In the genomic region with DNA sequence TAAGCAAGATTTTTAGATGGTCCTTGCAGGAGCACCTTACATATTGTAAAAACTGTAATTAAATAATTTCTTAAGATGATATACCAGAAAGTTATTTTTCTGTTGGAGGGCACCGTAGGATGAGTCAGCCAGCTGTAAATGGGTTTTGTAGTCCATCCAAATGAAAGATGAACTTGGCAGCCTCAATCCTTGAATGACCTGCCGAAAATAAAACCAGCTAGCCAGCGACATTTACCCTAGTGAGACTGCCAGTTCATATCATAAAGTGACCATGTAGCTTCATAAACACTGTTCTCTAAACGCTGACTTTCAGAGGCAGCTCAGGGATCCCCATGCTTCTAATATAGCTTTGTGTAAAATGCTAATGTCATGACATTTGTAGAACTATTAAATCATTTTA, we compare ENCODE assay signal across 22 mouse cellular contexts.
DNase-seq lines count a peak whose midpoint lies in the region; ATAC-seq and TF ChIP-seq lines count a peak whose summit lies in the region.
"Had no signal": no experiment of that assay in that cellular context is flagged by ENCODE, and none has a peak within 500 bp of the region (broad histone marks: within the 10 kb centered on the region; RNA-seq: fewer than 3 reads in every experiment).

No protein-coding gene starts in this region.

- no peak for TF ChIP-seq EP300 in liver, postnatal 0 days (IDR thresholded peaks at IDR 0.05; ENCODE audit: low read depth)

- H3K79me2 ChIP-seq in liver, adult 2 months (ENCODE audit: control insufficient read depth, insufficient read depth, low read length), result no peaks in the 10 kb centered on the region

- no peaks in the 10 kb centered on the region for H3K9me3 ChIP-seq in heart, embryonic 12.5 days (replicated peaks)
- no peaks in the 10 kb centered on the region for H3K9me3 ChIP-seq in liver, postnatal 0 days (ENCODE audit: low read length)
- H3K9me3 ChIP-seq: embryonic facial prominence, embryonic 15.5 days; forebrain, embryonic 10.5 days; hindbrain, embryonic 10.5 days; intestine, embryonic 15.5 days had no signal

- H3K36me3 ChIP-seq in heart, embryonic 12.5 days, result no peaks in the 10 kb centered on the region
- H3K36me3 ChIP-seq in liver, adult 2 months (ENCODE audit: control insufficient read depth, insufficient read depth, low read length), result no peaks in the 10 kb centered on the region
- H3K36me3 ChIP-seq in liver, postnatal 0 days (replicated peaks; ENCODE audit: insufficient read depth, low read length), result no peaks in the 10 kb centered on the region
- H3K36me3 ChIP-seq: embryonic facial prominence, embryonic 15.5 days; forebrain, embryonic 10.5 days; hindbrain, embryonic 10.5 days; intestine, embryonic 15.5 days had no signal

- no peak for TF ChIP-seq POLR2A in liver, adult 2 months (IDR thresholded peaks at IDR 0.05; ENCODE audit: extremely low read depth, insufficient read depth, low read length)

- no peak overlapping the region for H3K4me3 ChIP-seq in heart, embryonic 12.5 days
- H3K4me3 ChIP-seq in liver, adult 2 months (ENCODE audit: insufficient read depth, low read depth, low read length), result no peak overlapping the region
- H3K4me3 ChIP-seq in liver, postnatal 0 days (ENCODE audit: low read depth, low read length), result no peak overlapping the region
- H3K4me3 ChIP-seq: embryonic facial prominence, embryonic 15.5 days; erythroblast, embryonic 14.5 days; forebrain, embryonic 10.5 days; hindbrain, embryonic 10.5 days; intestine, embryonic 15.5 days had no signal

- no peak for TF ChIP-seq CTCF in liver, adult 2 months (IDR thresholded peaks at IDR 0.05; ENCODE audit: low read depth, low read length)
- TF ChIP-seq CTCF in liver, postnatal 0 days (IDR thresholded peaks at IDR 0.05; ENCODE audit: low read depth), result no peak

- no peak overlapping the region for H3K27ac ChIP-seq in heart, embryonic 12.5 days (ENCODE audit: poor library complexity, severe bottlenecking)
- H3K27ac ChIP-seq in liver, adult 2 months (replicated peaks; ENCODE audit: insufficient read depth, low read depth, low read length), result no peak overlapping the region
- H3K27ac ChIP-seq in liver, postnatal 0 days (ENCODE audit: low read depth), result no peak overlapping the region
- H3K27ac ChIP-seq: embryonic facial prominence, embryonic 15.5 days; forebrain, embryonic 10.5 days; hindbrain, embryonic 10.5 days; hindbrain, embryonic 14.5 days; intestine, embryonic 15.5 days had no signal

- H3K9ac ChIP-seq in heart, embryonic 12.5 days, result no peak overlapping the region
- no peak overlapping the region for H3K9ac ChIP-seq in liver, adult 2 months (ENCODE audit: low read depth, low read length)
- no peak overlapping the region for H3K9ac ChIP-seq in liver, postnatal 0 days (replicated peaks)
- H3K9ac ChIP-seq: embryonic facial prominence, embryonic 15.5 days; hindbrain, embryonic 14.5 days; intestine, embryonic 15.5 days had no signal

- ATAC-seq in heart, embryonic 12.5 days (ENCODE audit: insufficient number of reproducible peaks, low FRiP score), result no peak
- no peak for ATAC-seq in liver, postnatal 0 days
- ATAC-seq: forebrain, embryonic 14.5 days; intestine, embryonic 15.5 days had no signal

- no peak overlapping the region for H3K4me2 ChIP-seq in heart, embryonic 12.5 days
- H3K4me2 ChIP-seq in liver, postnatal 0 days (ENCODE audit: low read depth, low read length), result no peak overlapping the region
- H3K4me2 ChIP-seq: embryonic facial prominence, embryonic 15.5 days; hindbrain, embryonic 14.5 days; intestine, embryonic 15.5 days had no signal

- no peaks in the 10 kb centered on the region; the same call in 1 of the 2 replicates for H3K4me1 ChIP-seq in heart, embryonic 12.5 days (replicated peaks)
- H3K4me1 ChIP-seq in liver, adult 2 months (ENCODE audit: control insufficient read depth, insufficient read depth, low read length), result no peaks in the 10 kb centered on the region
- no peaks in the 10 kb centered on the region for H3K4me1 ChIP-seq in liver, postnatal 0 days (ENCODE audit: insufficient read depth)
- H3K4me1 ChIP-seq: embryonic facial prominence, embryonic 15.5 days; forebrain, embryonic 10.5 days; hindbrain, embryonic 10.5 days; intestine, embryonic 15.5 days had no signal

- peak; percentile 85 for DNase-seq in heart, adult 11 months
- DNase-seq in liver, adult 2 months (ENCODE audit: extremely low read depth, low read depth, low spot score), result peak; percentile 14
- no peak for DNase-seq in liver, postnatal 0 days
- DNase-seq in heart, postnatal 4 days, result peak; percentile 12
- DNase-seq in cerebellum, postnatal 14 days, result no peak
- DNase-seq in spleen, adult 18-20 months, result no peak
- DNase-seq: adrenal gland, adult 2 months; adrenal gland, postnatal 25 days; cerebellum, adult 18-20 months; cerebellum, adult 9-11 months; embryo, embryonic 11 days; gastrocnemius, postnatal 10 days; kidney, adult 18-20 months had no signal

- H3K27me3 ChIP-seq in heart, embryonic 12.5 days (replicated peaks), result no peaks in the 10 kb centered on the region
- no peaks in the 10 kb centered on the region for H3K27me3 ChIP-seq in liver, adult 2 months (ENCODE audit: control insufficient read depth, insufficient read depth, low read length)
- no peaks in the 10 kb centered on the region for H3K27me3 ChIP-seq in liver, postnatal 0 days (ENCODE audit: insufficient read depth, low read length)
- H3K27me3 ChIP-seq: CH12.LX; embryonic facial prominence, embryonic 15.5 days; intestine, embryonic 15.5 days had no signal

- WGBS in heart, embryonic 12.5 days, result 87% methylated on average over 4 of the region's 4 CpGs
- WGBS in liver, adult 2 months, result 71% methylated on average over 4 of the region's 4 CpGs
- WGBS in liver, postnatal 0 days (ENCODE audit: insufficient replicate concordance), result 70% methylated on average over 4 of the region's 4 CpGs

Comparison
In these comparisons a context has a peak if more than half of its experiments do, and no peak if none do; other contexts are left out.
1. DNase-seq: peak in heart, adult 11 months (single experiment), liver, adult 2 months (single experiment) and heart, postnatal 4 days (single experiment); none in liver, postnatal 0 days (single experiment), cerebellum, postnatal 14 days (0 of 2) and spleen, adult 18-20 months (0 of 2).